Mouse (Mus musculus) erythroblast, adult 5-6 weeks (primary cell): Measurements from ENCODE around the gene Gm21962. TPM values are rescaled to one million over a fixed set of nuclear protein-coding genes. Genes with fewer than 3 reads are reported as not detected.

ENCODE experiments used
- ATAC-seq: replicated peaks from 2 replicates; pipeline ENCODE4 v1.8.0; 2016; ENCODE audit warnings: moderate number of reproducible peaks, mild to moderate bottlenecking, moderate TSS enrichment, inconsistent platforms; ENCODE audit not compliant: poor library complexity, low FRiP score, severe bottlenecking
- total RNA-seq, 2 experiments: library from RNA; stranded (forward) in 1 of 2; stranded (reverse) in 1 of 2; fragments of 150-400 nt in 1 of 2; fragments of 200-764, 138-1000 nt in 1 of 2; gene quantifications; 2 replicates each; pipeline versions ENCODE4 v1.2.3 to v1.2.4; 2015 to 2017; ENCODE audit warnings: low replicate concordance in 2 of 2

The Gm21962 gene
- total RNA-seq, 2 experiments from 2014 or later: not detected

- no peak for ATAC-seq
Measured at GRCm38 (mm10) chr3:137691503-137691902, 20.2 kb downstream of the Gm21962 start.

GRCm38 (mm10) chr3:137715946-137716345 is 44.6 kb downstream of the Gm21962 start:
- ATAC-seq: no peak

GRCm38 (mm10) chr3:137716573-137717157 is 45.3 kb downstream of the Gm21962 start:
- no peak for ATAC-seq

Other genes starting within 250 kb of the Gm21962 start
- gene Ddit4l, start 49.9 kb upstream of the Gm21962 start, total RNA-seq (2015; ENCODE audit: low replicate concordance): not detected in 2 replicates
- not detected in 2 replicates for gene Ddit4l, start 49.9 kb upstream of the Gm21962 start, total RNA-seq (2017; ENCODE audit: low replicate concordance)
- 505 TPM in 2 replicates for gene H2afz, start 193.0 kb downstream of the Gm21962 start, total RNA-seq (2015; ENCODE audit: low replicate concordance)
- 376 and 479 TPM in 2 replicates for gene H2afz, start 193.0 kb downstream of the Gm21962 start, total RNA-seq (2017; ENCODE audit: low replicate concordance)
- 3.7 and 7.5 TPM in 2 replicates for gene Dnajb14, start 196.2 kb downstream of the Gm21962 start, total RNA-seq (2015; ENCODE audit: low replicate concordance)
- 3.5 and 3.7 TPM in 2 replicates for gene Dnajb14, start 196.2 kb downstream of the Gm21962 start, total RNA-seq (2017; ENCODE audit: low replicate concordance)
- 31.6 and 47.8 TPM in 2 replicates for gene Lamtor3, start 247.0 kb downstream of the Gm21962 start, total RNA-seq (2015; ENCODE audit: low replicate concordance)
- gene Lamtor3, start 247.0 kb downstream of the Gm21962 start, total RNA-seq (2017; ENCODE audit: low replicate concordance): 45.0 and 49.3 TPM in 2 replicates